Mouse (Mus musculus): ENCODE results near the gene Rpa3.

DNA sequence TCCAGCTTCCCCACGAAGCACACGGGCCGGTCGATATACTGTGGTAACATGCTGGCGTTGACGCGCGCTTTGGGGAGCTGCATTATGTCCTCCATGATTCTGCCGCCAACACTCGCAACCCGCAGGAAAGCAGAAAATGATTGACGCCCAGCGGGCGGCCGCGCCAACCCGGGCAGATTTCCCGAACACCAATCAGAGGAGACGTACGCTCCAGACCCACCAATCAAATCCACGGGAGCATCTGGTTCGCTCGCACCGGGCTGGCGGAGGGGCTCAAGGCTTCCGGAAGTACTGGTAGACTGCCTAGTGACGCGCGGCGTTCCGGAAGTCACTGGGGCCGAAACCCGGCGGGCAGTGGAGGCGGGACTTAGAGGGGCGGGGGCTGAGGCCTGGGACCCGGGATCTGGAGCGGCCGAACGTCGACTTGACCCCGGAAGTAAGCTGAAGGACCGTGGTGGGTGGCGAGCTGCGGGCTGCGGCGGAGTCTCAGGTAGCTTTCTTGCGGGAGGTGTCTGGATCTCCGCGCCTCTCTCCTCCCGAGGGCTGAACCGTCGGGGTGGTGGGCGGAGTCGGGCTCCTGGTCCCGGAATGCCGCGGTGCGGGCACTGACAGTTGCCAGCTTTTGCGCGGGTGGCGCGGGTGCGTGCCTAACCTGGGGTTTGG lies at the start of gene Rpa3, which contains the start of the genes Umad1 and Gm45062:
- TF ChIP-seq CTCF (IDR thresholded peaks at IDR 0.05; ENCODE audit: insufficient read depth, low read depth, low read length) (no peak), POLR2A (IDR thresholded peaks at IDR 0.05; ENCODE audit: insufficient read depth, low read depth, low read length) (peak; percentile 38)

All from olfactory bulb, adult 2 months (tissue).